Mouse (Mus musculus) Patski (cell line): ENCODE data around the gene Atl2. TPM values are rescaled to one million over a fixed set of nuclear protein-coding genes. Genes with fewer than 3 reads are reported as not detected.

Experiments used
- ATAC-seq: fragments of 100-300 bp; one replicate; pipeline ENCODE4 v1.8.0; 2021
- CTCF ChIA-PET: fragments of 350-600 bp; sonication (Branson Sonifier 250); formaldehyde crosslinking; loops from one replicate; lab custom pipeline; 2022; ENCODE audit warnings: inconsistent platforms; lab: Charles Lee
- POLR2A ChIA-PET: fragments of 350-600 bp; sonication (Branson Sonifier 250); formaldehyde crosslinking; loops from one replicate; lab custom pipeline; 2022; ENCODE audit warnings: antibody characterized with exemption, inconsistent platforms; lab: Charles Lee
- DNase-seq: peaks from one replicate; pipeline ENCODE4 v3.0.0-alpha.2; 2011; ENCODE audit warnings: low read depth, low spot score
- H3K27me3 ChIP-seq: fragments of 371-371 bp; one replicate; pipeline ENCODE4 v1.5.1; 2021
- CTCF ChIP-seq: fragments of 100-300 bp; IDR thresholded peaks from one replicate; pipeline ENCODE4 v1.5.1; 2021
- in situ Hi-C: fragments of 300-500 bp; cut with MboI; formaldehyde crosslinking; loops from 3 replicates; pipeline ENCODE4 v1.11.1; 2018; ENCODE audit warnings: low pct_unique_long_range_greater_than_20kb, mixed read lengths
- polyA plus RNA-seq: library from polyadenylated mRNA; unstranded; gene quantifications from one replicate; pipeline ENCODE4 v1.2.3, GENCODE M21; 2021

Atl2 gene
- polyA plus RNA-seq, result 38.4 TPM

DNA sequence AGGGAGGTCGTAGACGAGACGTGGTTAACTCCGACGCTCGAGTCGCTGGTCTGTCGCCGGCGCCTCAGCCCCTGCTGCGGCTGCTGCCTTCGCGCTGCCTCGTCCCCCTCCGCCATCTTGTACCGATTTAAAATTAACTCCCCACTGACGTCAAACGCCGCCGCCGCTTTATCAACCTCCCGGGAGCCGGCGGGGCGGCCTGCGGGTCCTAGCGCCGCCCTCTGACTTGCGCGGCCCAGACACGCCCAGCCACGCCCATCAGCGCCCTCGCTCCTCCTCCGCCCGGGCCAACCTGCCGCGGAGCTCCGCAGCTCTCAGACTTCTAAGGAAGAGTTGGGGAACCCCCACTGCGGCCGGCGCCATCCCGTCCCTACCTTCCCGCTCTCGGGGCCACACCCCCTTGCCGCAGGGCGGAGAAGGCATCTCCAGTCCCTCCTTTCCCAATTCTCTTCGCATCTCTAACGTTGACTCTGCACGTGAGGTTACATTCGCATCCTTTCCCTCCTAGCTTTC, at the start of gene Atl2:
Atl2 (minus strand) TSS at position 213 of the 513 bp plus-strand sequence.
- DNase-seq (no peak), ATAC-seq (peak; percentile 77)
- no peaks in the 10 kb centered on the region for H3K27me3 ChIP-seq
- ChIA-PET CTCF (no interaction called here), POLR2A (no interaction called here)
- no peak for TF ChIP-seq CTCF
- in situ Hi-C loops, result no loop called here

DNA sequence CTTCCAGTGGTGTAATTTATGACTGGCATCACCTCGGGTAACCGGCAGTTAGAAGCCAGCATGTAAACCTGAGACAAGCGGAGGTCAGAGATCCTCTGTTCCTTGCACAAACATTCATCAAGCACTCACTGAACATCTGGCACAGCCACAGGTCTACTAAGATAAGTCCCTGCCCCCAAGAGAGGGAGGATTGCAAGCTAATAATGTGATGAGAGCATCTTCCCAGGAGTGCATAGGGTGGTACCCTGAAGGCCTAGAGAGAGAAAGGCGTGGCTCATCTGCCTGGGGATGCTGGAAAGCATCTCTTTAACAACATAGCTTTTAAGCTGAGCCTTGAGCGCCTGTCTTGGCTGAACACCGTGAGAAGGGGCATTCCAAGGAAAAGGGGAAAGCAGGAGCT, 48.9 kb upstream of the Atl2 start:
- POLR2A ChIA-PET, result no interaction called here
- in situ Hi-C loops, result no loop called here
- no peak for TF ChIP-seq CTCF
- DNase-seq, result no peak
- CTCF ChIA-PET, result no interaction called here
- peaks cover 27% of the 10 kb centered on the region for H3K27me3 ChIP-seq
- ATAC-seq, result no peak

DNA sequence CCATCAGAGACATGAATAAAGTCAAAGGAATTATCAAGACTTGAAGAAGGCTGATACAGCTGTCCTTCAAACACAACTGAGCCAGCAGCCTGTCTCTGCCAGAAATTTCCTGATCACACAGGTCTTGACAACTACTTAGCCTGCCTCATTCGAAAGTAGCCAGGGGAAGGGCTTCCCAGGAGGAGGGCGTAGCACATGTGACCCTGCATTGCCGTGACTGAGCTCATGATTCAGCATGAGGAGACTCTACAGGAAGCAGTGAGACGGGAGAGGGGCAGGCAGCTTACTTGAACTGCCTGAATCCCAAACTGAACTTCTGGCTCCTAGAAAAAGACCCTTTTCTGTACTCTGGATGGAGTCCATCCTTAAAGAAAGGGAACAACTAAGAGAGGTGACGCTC, 46.5 kb upstream of the Atl2 start:
- DNase-seq (no peak), ATAC-seq (no peak)
- TF ChIP-seq CTCF, result no peak
- ChIA-PET POLR2A (no interaction called here), CTCF (no interaction called here)
- in situ Hi-C loops, result no loop called here
- peaks cover 23% of the 10 kb centered on the region for H3K27me3 ChIP-seq

DNA sequence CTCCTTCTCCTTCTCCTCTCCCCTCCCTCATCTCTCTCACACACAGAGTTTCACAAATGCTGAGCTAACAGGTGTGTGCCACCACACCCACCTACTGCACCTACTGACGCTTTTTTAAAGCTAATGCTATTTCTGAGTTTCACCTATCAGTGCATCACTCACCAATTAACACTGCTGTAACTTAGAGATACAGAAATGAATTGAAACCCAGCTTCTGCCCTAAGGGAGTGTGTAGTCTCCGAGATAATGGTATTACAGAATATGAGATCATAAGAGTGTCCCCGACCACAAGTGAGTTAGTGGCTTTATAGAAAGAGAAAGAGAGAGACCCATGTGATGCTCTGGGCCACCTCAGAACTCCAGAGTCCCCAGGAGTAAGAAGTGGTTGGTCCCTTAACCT, 43.2 kb upstream of the Atl2 start:
- POLR2A ChIA-PET, result interaction anchor here (0.7 kb wide), 1 partner anchor 177 kb away, joined by 3 read pairs; no protein-coding TSS in a partner anchor
- TF ChIP-seq CTCF, result no peak
- in situ Hi-C loops, result no loop called here
- DNase-seq (no peak), ATAC-seq (no peak)
- peaks cover 39% of the 10 kb centered on the region for H3K27me3 ChIP-seq
- CTCF ChIA-PET, result interaction anchor here (1.4 to 1.5 kb wide), 2 partner anchors 15 to 25 kb away, joined by 3 to 5 read pairs; no protein-coding TSS in a partner anchor

DNA sequence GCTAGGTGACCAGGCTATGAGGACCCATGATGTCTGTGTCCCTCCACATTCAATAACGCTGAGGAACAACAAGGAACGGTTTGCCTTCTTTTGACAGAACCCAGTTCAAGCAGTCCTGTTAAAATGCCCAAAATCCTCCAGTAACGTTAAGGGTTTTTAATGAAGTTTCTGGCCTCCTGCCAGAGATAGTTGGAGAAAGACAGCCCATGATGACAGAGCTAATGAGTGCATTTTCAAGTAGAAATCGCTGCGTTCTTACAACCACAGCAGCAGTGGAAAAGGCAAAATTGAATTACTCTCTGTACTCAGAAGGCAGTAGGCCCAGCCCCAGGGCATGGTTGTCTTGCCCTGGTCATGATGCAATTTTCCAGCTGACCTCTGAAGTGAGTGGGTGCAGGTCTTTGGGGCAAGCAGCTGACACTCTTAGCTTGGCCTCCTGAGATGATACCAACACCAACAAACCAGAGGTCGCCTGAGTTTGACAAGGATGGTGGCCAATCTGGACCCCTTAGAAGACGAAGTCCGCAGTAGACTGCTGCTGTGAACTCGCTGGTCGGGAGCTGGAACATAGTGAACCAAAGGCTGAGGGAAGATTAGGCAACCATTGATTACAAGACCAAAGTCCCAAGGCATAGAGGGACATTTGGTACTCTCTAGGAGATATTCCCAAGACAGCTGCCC, 42.1 kb upstream of the Atl2 start:
- peaks cover 35% of the 10 kb centered on the region for H3K27me3 ChIP-seq
- ATAC-seq (no peak), DNase-seq (no peak)
- in situ Hi-C loops, result no loop called here
- CTCF ChIA-PET, result interaction anchor here (1.5 kb wide), 1 partner anchor 16 kb away, joined by 5 read pairs; no protein-coding TSS in a partner anchor
- POLR2A ChIA-PET, result no interaction called here
- TF ChIP-seq CTCF, result no peak

DNA sequence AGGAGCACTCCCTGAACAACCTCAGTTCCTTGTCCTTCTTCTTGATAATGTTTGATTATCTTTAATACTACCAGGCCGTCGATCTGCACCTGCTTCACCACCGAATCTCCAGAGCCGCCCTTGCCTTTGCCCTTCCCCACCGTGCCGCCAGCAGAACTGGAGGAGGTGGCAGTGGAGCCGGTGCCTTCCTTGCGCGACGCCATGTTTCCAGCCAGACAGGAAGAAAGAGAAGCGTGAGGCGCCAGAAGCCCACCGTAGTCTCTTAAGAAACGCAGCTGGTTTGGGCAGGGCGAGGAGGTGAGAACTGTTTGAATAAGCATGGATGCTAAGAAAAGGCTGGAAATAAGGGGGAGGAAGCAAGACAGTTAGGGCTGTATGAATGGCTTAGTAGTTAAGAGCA, 38.4 kb upstream of the Atl2 start:
- ATAC-seq, result no peak
- peaks cover 52% of the 10 kb centered on the region for H3K27me3 ChIP-seq
- in situ Hi-C loops, result no loop called here
- ChIA-PET CTCF (no interaction called here), POLR2A (no interaction called here)
- DNase-seq, result no peak
- no peak for TF ChIP-seq CTCF

DNA sequence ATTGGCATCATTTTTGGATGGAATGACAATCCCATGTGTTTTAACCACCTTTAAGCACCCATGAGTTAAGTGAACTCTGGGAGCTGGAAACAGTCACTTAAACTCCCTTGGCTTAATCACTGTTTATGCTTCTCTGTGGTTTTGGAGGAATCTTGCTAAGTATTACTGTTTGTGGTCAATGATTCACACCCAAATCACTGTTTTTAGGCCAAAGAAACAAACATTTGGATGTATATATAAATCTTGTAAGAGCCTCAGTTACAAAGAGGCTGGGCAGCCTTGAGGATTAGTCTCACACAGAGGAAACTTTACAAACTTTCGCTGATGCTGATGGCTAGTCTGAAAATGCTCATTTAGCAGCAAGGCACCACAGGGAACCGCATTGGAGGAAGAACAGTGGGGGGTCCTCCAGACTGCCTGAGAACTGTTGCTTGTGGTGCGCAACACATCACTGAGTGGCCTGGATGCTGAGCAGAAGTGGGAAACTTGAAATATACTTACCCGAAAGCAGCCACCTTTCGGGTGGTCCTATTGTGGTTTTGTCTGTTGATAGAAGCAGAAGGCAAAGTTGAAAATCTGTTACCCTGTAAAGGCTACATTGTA, 36.9 kb upstream of the Atl2 start:
- in situ Hi-C loops, result no loop called here
- POLR2A ChIA-PET, result no interaction called here
- DNase-seq, result peak; percentile 88
- peak; percentile 78 for ATAC-seq
- CTCF ChIA-PET, result no interaction called here
- no peak for TF ChIP-seq CTCF
- H3K27me3 ChIP-seq, result peaks cover 46% of the 10 kb centered on the region

DNA sequence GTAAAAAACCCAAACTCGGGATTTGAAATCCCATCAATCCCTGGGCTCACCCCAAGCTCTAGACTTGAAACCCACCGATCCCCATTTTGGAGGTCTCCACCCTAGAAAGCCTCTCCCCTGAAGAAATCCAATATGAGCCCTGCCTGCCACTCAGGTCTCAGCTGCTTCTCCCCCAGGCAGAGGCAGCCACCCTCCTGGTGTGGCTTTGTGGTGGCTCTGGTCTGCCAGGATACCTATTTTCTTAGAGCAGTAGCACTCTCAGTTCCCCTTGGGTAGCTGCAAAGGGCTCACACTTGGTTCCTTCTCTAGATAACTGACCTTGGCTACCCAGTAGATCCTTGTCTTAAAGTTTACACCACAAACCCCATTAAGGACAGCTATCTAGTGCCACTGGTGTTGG, 31.2 kb upstream of the Atl2 start:
- DNase-seq (no peak), ATAC-seq (no peak)
- TF ChIP-seq CTCF, result no peak
- ChIA-PET CTCF (interaction anchor here (1.6 kb wide), 1 partner anchor 10 kb away, joined by 4 read pairs; no protein-coding TSS in a partner anchor), POLR2A (no interaction called here)
- peaks cover 50% of the 10 kb centered on the region for H3K27me3 ChIP-seq
- in situ Hi-C loops, result no loop called here

DNA sequence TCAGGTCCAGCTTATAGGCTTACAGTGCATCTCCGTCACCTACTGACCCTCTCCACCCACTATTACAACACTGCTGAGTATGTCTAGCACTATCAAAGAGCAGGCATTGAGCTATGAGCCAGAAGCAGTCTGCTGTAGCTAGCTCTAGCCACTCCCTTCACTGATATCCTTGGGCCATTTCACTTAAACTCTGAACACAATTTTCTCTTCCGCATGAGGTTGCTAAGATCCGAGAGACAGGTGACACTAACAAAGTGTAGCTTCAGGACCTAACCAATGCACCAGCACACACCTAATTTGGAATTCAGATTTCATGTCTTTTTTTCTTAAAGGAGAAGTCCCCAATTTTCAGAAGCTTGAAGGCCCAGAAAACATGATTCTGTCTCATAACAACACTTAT, 30.6 kb upstream of the Atl2 start:
- DNase-seq (no peak), ATAC-seq (no peak)
- no peak for TF ChIP-seq CTCF
- POLR2A ChIA-PET, result no interaction called here
- in situ Hi-C loops, result no loop called here
- peaks cover 46% of the 10 kb centered on the region for H3K27me3 ChIP-seq
- CTCF ChIA-PET, result interaction anchor here (1.6 kb wide), 1 partner anchor 9 kb away, joined by 4 read pairs; no protein-coding TSS in a partner anchor

DNA sequence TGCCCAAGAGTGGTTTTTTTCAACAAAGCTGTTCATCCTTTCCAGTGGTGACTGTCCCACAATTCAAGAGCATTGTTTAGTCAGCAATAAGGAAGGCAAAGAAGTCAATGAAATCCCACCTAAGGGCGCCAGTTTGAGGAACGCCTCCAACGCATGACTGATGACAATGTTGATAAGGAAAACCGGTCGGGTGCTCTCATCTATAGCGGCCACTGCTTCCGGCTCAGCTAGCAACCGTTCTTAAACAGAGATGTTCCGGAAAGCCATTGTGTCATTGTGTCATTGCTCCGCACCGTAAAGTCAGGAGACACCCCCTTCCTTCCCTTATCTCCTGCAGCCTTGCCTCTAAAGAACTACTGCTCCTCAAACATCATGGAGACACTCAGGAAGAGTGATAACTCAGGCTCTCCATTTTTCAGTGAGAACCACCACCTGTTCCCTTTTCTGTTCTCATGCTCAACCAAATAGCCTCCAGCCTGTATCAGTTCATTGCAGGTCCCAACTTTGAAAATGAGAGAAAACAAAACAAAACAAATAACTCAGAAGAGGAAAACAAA, 30.0 kb upstream of the Atl2 start:
- in situ Hi-C loops, result no loop called here
- DNase-seq (no peak), ATAC-seq (no peak)
- CTCF ChIA-PET, result no interaction called here
- POLR2A ChIA-PET, result no interaction called here
- peaks cover 46% of the 10 kb centered on the region for H3K27me3 ChIP-seq
- TF ChIP-seq CTCF, result no peak

DNA sequence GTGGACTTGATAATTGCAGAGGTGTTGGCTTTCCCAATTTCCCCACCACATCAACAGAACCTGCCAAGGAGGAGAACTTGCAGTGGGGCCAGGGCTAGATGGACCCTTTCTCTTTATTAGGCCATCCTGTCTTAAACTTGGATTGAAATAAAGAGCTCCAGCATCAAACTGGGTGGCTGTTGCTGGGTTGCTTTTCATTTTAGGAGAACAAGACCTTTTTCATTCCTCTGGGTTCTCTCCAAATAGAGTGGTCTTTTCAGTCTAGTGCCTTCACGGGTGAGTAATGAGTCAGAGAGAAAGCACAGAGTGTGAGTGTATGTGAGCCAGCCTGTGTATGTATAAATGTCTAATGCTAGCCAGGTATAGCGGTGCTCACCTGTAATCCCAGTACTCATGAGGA, 24.4 kb upstream of the Atl2 start:
- ChIA-PET CTCF (no interaction called here), POLR2A (no interaction called here)
- H3K27me3 ChIP-seq, result peaks cover 71% of the 10 kb centered on the region
- DNase-seq (no peak), ATAC-seq (no peak)
- no peak for TF ChIP-seq CTCF
- in situ Hi-C loops, result no loop called here
